Mouse (Mus musculus): ENCODE data around the gene Ptch1. TPM values are rescaled to one million over a fixed set of nuclear protein-coding genes. Genes with fewer than 3 reads are reported as not detected.

The Ptch1 gene
- total RNA-seq, 2 experiments from 2014 or later: 53.5 to 58.2 TPM

DNA sequence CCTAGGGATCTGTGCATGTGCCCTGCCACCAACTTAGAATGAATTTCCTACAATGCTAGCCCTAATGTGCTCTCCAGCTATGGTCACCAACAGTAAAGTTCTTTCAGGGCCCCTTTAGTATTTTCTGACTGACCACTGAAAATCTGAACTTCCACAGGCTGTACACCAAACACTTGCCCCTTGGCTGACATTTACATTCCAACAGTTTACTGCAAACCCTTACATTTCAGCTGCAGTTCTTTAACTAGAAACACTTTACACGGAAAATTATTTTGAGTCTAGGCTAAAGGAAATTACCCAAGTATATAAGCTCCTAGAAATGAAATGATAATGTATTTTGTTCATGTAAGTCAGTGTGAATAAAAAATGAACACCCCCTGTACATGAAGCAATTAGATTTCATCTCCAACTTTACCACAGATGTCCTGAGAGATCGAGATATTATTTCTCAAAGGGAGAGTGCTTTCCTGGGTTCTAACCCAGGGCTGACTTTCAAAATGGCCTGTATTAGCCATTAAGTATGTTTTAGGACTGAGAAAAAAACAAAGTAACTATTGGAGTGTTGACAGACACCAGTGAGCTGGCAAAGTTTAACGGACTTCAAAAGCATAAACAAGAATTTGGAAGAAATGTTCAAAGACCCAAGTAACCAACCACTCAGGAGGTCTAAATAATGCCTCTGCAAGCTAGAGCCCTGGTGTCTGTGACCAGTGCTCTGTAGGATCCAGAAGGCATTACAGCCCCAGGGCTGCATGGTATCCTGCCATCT, 43.6 kb downstream of the Ptch1 start:
- H3K27ac ChIP-seq: no peak overlapping the region
- no peak for TF ChIP-seq CTCF (IDR thresholded peaks at IDR 0.05)
- no peak overlapping the region for H3K4me3 ChIP-seq
- no peak for DNase-seq (ENCODE audit: extremely low spot score in 1 of 2, low spot score in 2 of 2)
- intact Hi-C loops (cut with DNase I): no loop called here

DNA sequence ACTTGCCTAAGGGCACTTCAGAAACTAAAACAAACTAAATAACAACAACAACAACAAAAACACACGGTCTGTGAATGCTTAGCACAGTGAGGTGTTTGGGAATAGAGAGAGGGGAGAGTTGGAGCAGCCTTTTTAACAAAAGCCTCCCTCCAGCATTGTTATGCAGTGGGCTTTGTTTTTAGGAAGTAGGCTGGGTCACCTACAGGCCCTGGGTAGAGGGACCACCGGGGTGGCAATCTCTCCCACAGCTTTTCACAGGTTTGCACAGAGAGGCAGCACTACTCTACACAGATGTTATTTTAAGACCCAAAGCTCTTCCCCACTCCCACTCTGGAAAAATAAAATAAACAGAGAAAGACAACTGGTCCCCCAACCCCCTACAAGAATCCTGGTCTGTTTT, 44.5 kb downstream of the Ptch1 start:
- no peak for DNase-seq (ENCODE audit: extremely low spot score in 1 of 2, low spot score in 2 of 2)
- TF ChIP-seq CTCF (IDR thresholded peaks at IDR 0.05): no peak
- Histone ChIP-seq H3K27ac (no peak overlapping the region), H3K4me3 (no peak overlapping the region)
- intact Hi-C loops (cut with DNase I): no loop called here

DNA sequence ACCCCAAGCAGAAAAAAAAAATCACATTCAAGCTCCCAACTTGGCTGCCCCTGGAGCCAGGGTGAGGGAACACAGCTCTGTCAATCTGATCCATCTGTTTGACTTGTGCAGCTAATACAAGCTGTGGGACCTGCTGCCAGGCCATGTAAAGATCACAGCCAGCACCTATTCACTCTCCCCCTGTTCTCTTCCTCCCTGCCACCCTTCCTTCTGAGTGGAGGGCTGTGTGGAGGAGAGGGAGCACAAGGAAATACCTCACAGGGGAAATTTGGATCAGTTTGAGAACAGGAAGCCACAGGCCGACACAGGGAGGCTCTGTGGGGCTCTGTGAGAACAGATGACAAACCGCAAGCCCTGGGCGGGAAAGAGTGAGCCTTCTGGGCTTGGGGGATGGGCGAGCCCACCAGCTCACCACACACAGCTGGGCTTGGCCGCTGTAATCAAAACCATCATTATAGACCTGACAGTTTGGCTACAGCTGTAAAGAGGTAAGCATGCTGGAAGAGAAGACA, 45.2 kb downstream of the Ptch1 start:
- intact Hi-C loops (cut with DNase I): no loop called here
- H3K27ac ChIP-seq: no peak overlapping the region

DNA sequence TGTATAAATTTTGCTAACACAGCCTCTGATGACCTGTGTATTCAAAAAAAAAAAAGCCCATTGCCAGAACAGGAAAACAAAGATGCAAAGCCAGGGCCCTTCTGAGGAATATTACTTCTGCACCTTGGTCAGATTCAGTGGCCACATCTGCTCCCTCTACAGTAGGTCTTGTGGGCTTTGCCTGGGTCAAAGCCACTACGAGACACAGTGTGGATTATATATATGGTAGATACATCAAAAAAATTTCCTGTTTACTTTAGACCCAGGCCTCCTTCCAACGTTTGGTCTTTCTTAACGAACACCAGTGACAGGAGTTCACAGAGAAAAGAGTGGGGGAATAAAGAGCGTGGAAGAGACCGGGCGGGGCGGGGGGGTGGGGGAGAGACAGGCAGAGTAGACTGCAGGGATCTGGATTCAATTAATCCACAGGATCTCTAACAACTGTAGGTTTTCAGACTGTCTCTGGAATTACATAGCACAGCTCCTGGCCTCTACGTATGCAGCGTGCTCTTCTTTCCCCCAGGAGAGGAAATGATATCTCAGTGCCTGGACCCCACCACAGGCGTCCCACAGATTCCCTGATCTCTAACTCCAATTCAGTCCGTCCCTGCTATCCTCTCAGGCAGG, 47.7 kb downstream of the Ptch1 start:
- H3K27ac ChIP-seq: no peak overlapping the region
- intact Hi-C loops (cut with DNase I): no loop called here
- no peak overlapping the region for H3K4me3 ChIP-seq
- no peak for TF ChIP-seq CTCF (IDR thresholded peaks at IDR 0.05)
- no peak for DNase-seq (ENCODE audit: extremely low spot score in 1 of 2, low spot score in 2 of 2)

More for the DNA sequence above, 45.2 kb downstream of the Ptch1 start:
- H3K4me3 ChIP-seq: no peak overlapping the region
- DNase-seq (ENCODE audit: extremely low spot score in 1 of 2, low spot score in 2 of 2): no peak
- no peak for TF ChIP-seq CTCF (IDR thresholded peaks at IDR 0.05)

DNA sequence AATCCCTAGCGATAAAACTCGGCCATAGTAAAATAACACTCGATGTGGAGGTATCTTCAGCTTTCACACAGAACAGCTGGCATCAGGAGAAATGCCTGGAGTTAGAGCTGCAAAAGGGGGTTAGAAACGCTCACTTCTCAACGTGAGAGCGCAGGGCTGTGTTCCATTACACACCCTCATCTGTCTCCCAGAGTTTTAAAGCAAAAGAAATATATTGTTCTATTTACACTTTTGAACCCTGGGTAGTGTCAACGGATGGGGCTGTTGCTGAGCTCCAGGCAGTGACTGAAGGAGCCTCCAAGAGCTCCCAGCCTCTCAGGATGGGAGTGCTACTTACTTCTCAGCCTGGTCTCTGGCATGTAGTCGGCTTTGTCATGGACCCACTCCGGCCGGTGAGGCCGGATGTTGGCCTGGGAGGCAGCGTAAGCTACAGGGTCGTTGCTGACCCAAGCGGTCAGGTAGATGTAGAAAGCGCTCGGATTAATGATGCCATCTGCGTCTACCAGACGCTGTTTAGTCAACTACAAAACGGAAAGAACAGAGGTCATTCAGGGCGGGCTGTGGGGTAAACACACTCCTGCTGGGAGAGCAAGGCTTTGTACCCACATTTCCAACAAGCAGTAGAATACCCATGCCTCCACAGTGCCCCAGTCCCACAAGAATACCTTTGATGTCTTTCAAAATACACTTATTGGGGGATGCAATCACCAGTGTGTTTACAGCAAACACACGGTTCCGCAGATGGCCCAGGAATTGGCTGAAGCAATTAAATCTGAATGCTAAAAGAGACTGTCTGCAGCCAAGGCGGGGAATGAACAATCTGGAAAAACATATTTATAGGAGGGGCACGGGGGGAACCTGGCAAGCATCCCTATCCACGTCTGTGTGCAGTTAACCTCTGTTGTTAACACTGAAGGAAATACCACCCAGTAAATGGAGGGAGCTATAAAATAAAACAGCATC, 48.5 kb downstream of the Ptch1 start:
- DNase-seq (ENCODE audit: extremely low spot score in 1 of 2, low spot score in 2 of 2): no peak
- H3K4me3 ChIP-seq: no peak overlapping the region
- TF ChIP-seq CTCF (IDR thresholded peaks at IDR 0.05): no peak
- no peak overlapping the region for H3K27ac ChIP-seq
- intact Hi-C loops (cut with DNase I): no loop called here

DNA sequence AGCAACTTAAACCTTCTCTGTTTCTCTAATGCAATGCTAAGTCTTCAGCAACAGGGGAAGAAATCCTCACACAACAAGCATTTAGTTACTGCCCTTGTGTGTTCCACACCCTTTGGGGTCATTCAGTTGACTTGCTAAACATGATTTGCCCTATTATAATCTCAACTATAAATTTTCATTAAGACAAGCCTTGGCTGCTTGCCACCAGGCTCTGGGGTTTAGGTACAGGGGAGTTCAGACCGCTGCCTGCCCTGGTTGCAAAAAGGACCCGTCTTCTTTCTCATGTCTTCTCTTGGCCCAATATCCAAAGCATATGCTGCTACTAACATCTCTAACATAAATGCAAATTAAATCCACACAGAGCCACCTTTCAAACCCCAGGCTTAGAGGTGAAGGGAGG, 49.3 kb downstream of the Ptch1 start:
- Histone ChIP-seq H3K4me3 (no peak overlapping the region), H3K27ac (no peak overlapping the region)
- DNase-seq (ENCODE audit: extremely low spot score in 1 of 2, low spot score in 2 of 2): no peak
- intact Hi-C loops (cut with DNase I): no loop called here
- TF ChIP-seq CTCF (IDR thresholded peaks at IDR 0.05): no peak

DNA sequence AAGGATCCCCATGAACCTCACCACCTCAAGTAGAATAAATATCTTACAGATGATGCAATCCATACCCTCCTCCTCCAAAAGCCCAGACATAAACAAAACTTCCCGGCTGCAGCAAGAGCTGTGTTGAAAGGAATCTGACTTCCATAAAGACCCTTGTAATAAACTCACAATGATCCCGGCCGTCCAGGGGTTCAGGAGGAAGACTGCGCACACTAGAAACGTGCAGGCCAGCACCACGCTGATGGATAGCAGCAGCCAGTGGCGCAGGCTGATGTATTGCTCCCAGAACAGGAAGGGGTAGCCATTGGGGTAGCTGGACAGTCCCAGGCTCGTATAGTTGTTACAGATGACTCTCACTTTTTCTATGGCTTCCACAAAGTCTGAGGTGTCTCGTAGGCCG, 50.6 kb downstream of the Ptch1 start:
- no peak overlapping the region for H3K4me3 ChIP-seq
- H3K27ac ChIP-seq: no peak overlapping the region
- no peak for TF ChIP-seq CTCF (IDR thresholded peaks at IDR 0.05)
- intact Hi-C loops (cut with DNase I): no loop called here
- no peak for DNase-seq (ENCODE audit: extremely low spot score in 1 of 2, low spot score in 2 of 2)

DNA sequence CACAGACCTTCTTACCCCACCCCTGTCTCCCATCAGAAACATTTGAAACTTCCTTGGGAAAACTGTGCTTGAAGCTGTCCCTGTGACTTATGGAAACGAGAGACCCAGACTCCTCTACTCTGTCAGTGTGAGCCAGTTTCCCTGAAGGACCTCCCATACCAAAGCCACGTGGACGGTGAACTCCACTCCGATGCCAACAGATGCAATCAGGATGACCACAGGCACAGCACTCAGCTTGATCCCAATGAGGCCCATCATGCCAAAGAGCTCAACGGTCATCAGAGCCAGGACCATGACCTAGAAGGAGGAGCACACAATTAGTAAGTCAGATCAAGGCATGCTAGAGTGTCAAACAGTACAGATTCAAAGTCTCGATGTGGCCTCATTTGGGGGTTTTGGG, 53.3 kb downstream of the Ptch1 start:
- TF ChIP-seq CTCF (IDR thresholded peaks at IDR 0.05): no peak
- intact Hi-C loops (cut with DNase I): no loop called here
- H3K4me3 ChIP-seq: no peak overlapping the region
- no peak overlapping the region for H3K27ac ChIP-seq
- no peak for DNase-seq (ENCODE audit: extremely low spot score in 1 of 2, low spot score in 2 of 2)

DNA sequence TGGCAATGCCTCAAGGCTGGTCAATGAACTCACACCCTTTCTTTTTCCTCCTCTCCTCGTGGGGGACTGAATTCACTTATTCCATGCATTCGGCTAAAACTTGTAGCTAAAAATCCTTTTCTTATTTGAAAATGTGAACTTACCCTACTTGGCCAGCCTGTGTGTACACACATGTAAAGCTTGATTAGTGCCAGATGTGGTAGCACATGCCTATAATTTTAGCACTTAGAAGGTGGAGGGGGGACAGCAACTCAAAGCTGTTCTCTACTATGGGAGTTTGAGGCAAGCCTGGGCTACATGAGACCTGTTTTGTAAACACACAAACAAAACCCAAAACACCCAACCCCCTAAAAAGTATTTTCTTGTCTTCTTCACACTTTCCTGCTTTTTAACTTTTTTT, 56.9 kb downstream of the Ptch1 start:
- H3K4me3 ChIP-seq: no peak overlapping the region
- no peak for TF ChIP-seq CTCF (IDR thresholded peaks at IDR 0.05)
- intact Hi-C loops (cut with DNase I): no loop called here
- DNase-seq (ENCODE audit: extremely low spot score in 1 of 2, low spot score in 2 of 2): no peak
- no peak overlapping the region for H3K27ac ChIP-seq

DNA sequence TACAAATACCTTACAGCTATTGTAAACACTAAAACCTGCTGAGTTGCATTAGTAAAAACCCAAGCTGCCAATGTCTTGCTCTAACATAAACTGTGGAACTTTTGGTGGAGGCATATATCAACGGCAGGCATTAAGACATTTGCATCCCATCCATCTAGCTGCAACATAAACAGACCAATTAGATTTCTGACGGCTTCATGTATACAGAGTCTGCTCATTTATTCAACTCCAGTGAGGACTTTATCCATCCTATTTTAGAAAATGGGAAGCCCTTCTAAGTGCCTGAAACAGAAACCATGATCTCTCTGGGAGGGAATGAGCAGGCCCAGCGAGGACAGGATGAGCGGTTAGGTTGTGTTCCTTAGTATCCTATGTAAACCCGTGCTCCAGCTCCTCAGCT, 57.9 kb downstream of the Ptch1 start:
- no peak for DNase-seq (ENCODE audit: extremely low spot score in 1 of 2, low spot score in 2 of 2)
- Histone ChIP-seq H3K4me3 (no peak overlapping the region), H3K27ac (no peak overlapping the region)
- TF ChIP-seq CTCF (IDR thresholded peaks at IDR 0.05): no peak
- intact Hi-C loops (cut with DNase I): no loop called here

DNA sequence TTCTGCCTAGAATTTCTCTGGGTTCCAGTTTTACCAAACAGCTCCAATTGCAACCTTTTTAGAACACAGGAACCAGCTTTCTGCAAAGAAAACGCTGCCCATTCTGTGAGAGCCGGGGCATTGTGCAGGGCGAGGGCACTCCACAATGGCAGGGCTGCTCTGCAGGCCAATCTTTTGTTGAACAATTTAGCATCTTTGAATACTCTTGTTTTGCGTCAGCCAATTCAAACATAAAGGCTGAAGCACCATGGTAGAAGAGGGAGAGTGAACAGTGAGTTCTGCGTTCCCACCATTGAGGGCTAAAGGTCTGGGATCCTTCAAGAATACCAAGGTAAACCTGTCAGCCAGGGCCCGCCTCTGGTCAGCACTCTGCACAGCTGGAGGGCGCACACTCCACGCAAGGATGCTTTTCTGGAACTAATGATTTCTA, 58.5 kb downstream of the Ptch1 start:
- no peak for DNase-seq (ENCODE audit: extremely low spot score in 1 of 2, low spot score in 2 of 2)
- TF ChIP-seq CTCF (IDR thresholded peaks at IDR 0.05): no peak
- Histone ChIP-seq H3K4me3 (no peak overlapping the region), H3K27ac (no peak overlapping the region)
- intact Hi-C loops (cut with DNase I): no loop called here

Data from left cerebral cortex, adult 2 months (tissue).